In genomic region chr9:28932069-28932468, GRCm38 (mm10) we compare ENCODE assay signal across 30 mouse cellular contexts.
DNase-seq lines count a peak whose midpoint lies in the region; ATAC-seq lines count a peak whose summit lies in the region.
"Had no signal": no experiment of that assay in that cellular context is flagged by ENCODE, and none has a peak within 500 bp of the region (broad histone marks: within the 10 kb centered on the region; RNA-seq: fewer than 3 reads in every experiment).

No protein-coding gene starts in this region.

- no peak overlapping the region for H3K4me3 ChIP-seq in intestine, embryonic 16.5 days (ENCODE audit: low read length)
- H3K4me3 ChIP-seq: embryonic facial prominence, embryonic 12.5 days; heart, embryonic 13.5 days; hindbrain, embryonic 15.5 days; layer of hippocampus, adult 2 months; limb, embryonic 12.5 days; lung, embryonic 15.5 days; myocyte; neural tube, embryonic 12.5 days had no signal

- H3K36me3 ChIP-seq in intestine, embryonic 16.5 days (ENCODE audit: control insufficient read depth, insufficient read depth, low read length) = no peaks in the 10 kb centered on the region
- H3K36me3 ChIP-seq: embryonic facial prominence, embryonic 12.5 days; G1E; heart, embryonic 13.5 days; hindbrain, embryonic 15.5 days; limb, embryonic 12.5 days; lung, embryonic 15.5 days; neural tube, embryonic 12.5 days had no signal

- no peak overlapping the region for H3K27ac ChIP-seq in intestine, embryonic 16.5 days (ENCODE audit: low read length)
- H3K27ac ChIP-seq: embryonic facial prominence, embryonic 12.5 days; heart, embryonic 13.5 days; hindbrain, embryonic 15.5 days; layer of hippocampus, adult 2 months; limb, embryonic 12.5 days; lung, embryonic 15.5 days; neural tube, embryonic 12.5 days had no signal

- DNase-seq in heart, adult 11 months = peak; percentile 21
- DNase-seq in heart, adult 18-20 months = no peak
- peak; percentile 34 to 57 for DNase-seq in frontal cortex, adult 2 months (ENCODE audit: extremely low spot score in 1 of 2, low spot score in 1 of 2)
- peak; percentile 33 to 70 for DNase-seq in left cerebral cortex, postnatal 14 days (ENCODE audit: low spot score in 2 of 2)
- DNase-seq in right cerebral cortex, postnatal 14 days = peak; percentile 13
- no peak for DNase-seq in kidney, adult 8-10 months
- no peak for DNase-seq in retina, postnatal 1 day
- DNase-seq: adrenal gland, postnatal 10 days; cerebellum, adult 11-12 months; cerebellum, adult 9-11 months; embryo, embryonic 11 days; gastrocnemius, postnatal 36 days; heart, postnatal 10 days; kidney, adult 18-20 months; kidney, postnatal 36 days; thymus, adult 18-20 months; thymus, postnatal 36 days had no signal

- WGBS in intestine, embryonic 16.5 days = 75% methylated on average over 2 of the region's 2 CpGs

- no peak for ATAC-seq in intestine, embryonic 16.5 days
- ATAC-seq: forebrain, embryonic 14.5 days; inflammation-experienced regulatory T-cells, adult 6 months had no signal

- H3K9me3 ChIP-seq in intestine, embryonic 16.5 days (ENCODE audit: control insufficient read depth, low read length) = no peaks in the 10 kb centered on the region
- H3K9me3 ChIP-seq: embryonic facial prominence, embryonic 12.5 days; G1E; heart, embryonic 13.5 days; hindbrain, embryonic 15.5 days; limb, embryonic 12.5 days; lung, embryonic 15.5 days; neural tube, embryonic 12.5 days had no signal

- intact Hi-C loops in left cerebral cortex, postnatal 14 days (cut with DNase I) = no loop called here

- no peaks in the 10 kb centered on the region for H3K4me1 ChIP-seq in intestine, embryonic 16.5 days (ENCODE audit: control insufficient read depth, insufficient read depth, low read length)
- H3K4me1 ChIP-seq: embryonic facial prominence, embryonic 12.5 days; heart, embryonic 13.5 days; hindbrain, embryonic 15.5 days; limb, embryonic 12.5 days; lung, embryonic 15.5 days; neural tube, embryonic 12.5 days had no signal

- H3K9ac ChIP-seq in intestine, embryonic 16.5 days (ENCODE audit: low read depth, low read length) = no peak overlapping the region
- H3K9ac ChIP-seq: embryonic facial prominence, embryonic 12.5 days; heart, embryonic 13.5 days; hindbrain, embryonic 15.5 days; limb, embryonic 12.5 days; lung, embryonic 15.5 days; neural tube, embryonic 12.5 days had no signal

- no peak overlapping the region for H3K4me2 ChIP-seq in intestine, embryonic 16.5 days (ENCODE audit: low read depth, low read length)
- H3K4me2 ChIP-seq: embryonic facial prominence, embryonic 12.5 days; heart, embryonic 13.5 days; hindbrain, embryonic 15.5 days; limb, embryonic 12.5 days; lung, embryonic 15.5 days; midbrain, embryonic 11.5 days; neural tube, embryonic 12.5 days had no signal

- H3K27me3 ChIP-seq in intestine, embryonic 16.5 days (replicated peaks; ENCODE audit: control insufficient read depth, insufficient read depth, low read length) = no peaks in the 10 kb centered on the region
- H3K27me3 ChIP-seq: embryonic facial prominence, embryonic 12.5 days; heart, embryonic 13.5 days; hindbrain, embryonic 15.5 days; limb, embryonic 12.5 days; lung, embryonic 15.5 days; neural tube, embryonic 12.5 days had no signal

Comparison
In these comparisons a context has a peak if more than half of its experiments do, and no peak if none do; other contexts are left out.
1. DNase-seq: peak in heart, adult 11 months (single experiment), frontal cortex, adult 2 months (2 of 2), left cerebral cortex, postnatal 14 days (2 of 2) and right cerebral cortex, postnatal 14 days (single experiment); none in heart, adult 18-20 months (0 of 2), kidney, adult 8-10 months (0 of 2) and retina, postnatal 1 day (single experiment).